Mouse (Mus musculus) right cerebral cortex, adult 2 months (tissue): ENCODE measurements at regions not wholly inside any gene's neighbourhood (a gene's known extent, or its start where the extent isn't known, plus 50 kb on each side); places are given as distances from the start of the nearest gene placed in this dataset.
A peak's percentile ranks its signal among the peaks of the same experiment; 100 is the strongest.

Experiments
- DNase-seq, 2 experiments: peaks; one replicate each; pipeline ENCODE4 v3.0.0; 2021 to 2022; ENCODE audit warnings: low spot score in 2 of 2

DNA sequence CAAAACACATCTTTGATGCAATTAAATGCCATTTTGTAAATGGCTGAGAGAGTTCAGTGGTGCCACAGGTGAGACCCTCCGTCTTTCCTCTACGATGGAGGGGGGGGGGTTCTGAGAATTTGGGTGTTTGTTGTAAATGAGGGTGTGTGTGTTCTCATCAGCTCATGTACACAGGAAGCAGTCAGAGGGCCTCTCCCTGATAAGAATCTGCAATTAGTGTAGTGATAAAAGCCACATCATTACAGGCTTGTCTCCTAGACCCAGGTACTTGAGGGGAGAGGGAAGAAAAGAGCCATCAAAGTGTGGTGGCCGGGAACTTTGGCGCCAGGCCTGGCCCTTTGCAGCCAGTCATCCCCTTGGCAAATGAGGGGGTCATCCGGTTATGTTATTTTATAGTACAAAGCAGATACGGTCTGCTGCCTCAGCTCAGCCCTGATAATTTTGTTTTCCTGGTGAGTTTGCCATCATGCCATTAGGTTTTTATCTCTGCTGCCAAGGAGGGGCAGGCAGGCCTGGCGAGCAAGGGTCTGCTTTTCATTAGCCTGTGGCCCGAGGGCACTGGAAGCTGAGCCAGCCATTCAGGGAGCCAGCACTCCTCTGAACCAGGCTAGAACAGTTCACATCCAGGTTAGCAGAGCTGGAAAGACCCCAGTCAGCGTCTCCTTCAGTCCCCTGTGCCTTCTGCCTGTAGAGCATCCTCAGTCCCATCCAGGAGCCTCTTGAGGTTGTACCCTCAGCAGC is 59.7 kb downstream of the H2al1j start:
- no peak for DNase-seq

GRCm38 (mm10) chrX:11388860-11389259 is 61.2 kb downstream of the H2al1j start:
- DNase-seq, result no peak

DNA sequence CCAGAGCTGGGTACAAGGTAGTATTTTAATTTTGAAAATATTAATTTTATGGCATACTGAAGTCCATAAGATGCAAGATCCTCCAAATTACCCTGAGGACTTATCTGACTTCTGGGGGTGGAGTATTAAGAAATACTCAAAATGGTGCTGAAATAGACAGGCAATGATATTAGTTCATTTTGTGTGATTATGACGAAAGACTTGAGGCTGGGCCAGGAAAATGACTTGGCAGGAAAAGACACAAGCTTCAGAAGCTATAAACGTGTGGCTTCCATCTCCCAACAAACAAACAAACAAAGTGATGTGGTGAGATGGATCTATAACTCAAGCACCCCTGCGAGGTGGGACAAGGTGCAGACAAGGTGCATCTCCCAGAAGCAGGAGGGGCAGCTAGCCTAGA is 72.8 kb downstream of the H2al1j start:
- DNase-seq, result no peak

- DNase-seq, result no peak
These were observed 76.7 kb downstream of the H2al1j start for GRCm38 (mm10) chrX:11404369-11404768.

GRCm38 (mm10) chrX:11412316-11412826 is 84.7 kb downstream of the H2al1j start:
- no peak for DNase-seq

DNA sequence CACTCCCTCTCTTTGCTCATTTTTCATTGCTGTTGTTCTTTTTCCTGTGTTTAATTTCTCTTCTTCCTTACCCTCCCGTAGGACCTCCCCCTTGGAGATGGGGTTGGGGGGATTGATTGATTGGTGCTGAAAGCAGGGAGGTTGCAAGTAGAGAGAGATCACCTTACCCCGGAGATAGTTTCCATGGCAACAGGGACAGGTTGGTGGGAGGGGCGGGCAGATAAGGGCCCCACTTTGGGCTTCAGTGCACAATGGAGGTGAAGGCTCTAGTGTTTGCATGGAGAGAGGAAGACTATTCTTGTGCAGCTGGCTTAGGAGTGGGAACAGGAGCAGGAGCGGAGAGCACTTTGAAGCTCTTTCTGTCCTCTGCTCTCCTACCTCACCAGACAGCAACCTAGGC is 88.0 kb downstream of the H2al1j start:
- no peak for DNase-seq

DNA sequence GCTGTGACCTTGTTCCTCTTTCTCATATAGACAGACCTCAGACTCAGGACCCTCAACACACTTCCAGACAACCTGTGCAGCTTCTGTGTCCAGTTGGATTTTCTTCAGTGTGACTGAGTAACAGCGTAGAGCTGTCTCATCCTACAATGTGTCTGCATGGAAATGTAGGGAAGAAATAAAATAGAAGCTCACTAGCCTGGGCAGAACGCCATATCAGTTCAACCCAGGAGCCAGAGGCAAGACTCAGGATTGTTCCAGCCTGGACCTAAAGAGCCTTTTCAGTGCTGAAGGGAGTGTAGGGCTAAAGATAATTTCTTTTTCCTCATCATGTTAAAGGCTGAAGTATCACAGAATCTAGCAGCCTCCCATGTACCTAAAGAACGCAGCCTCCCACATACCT is 88.9 kb downstream of the H2al1j start:
- no peak for DNase-seq

DNA sequence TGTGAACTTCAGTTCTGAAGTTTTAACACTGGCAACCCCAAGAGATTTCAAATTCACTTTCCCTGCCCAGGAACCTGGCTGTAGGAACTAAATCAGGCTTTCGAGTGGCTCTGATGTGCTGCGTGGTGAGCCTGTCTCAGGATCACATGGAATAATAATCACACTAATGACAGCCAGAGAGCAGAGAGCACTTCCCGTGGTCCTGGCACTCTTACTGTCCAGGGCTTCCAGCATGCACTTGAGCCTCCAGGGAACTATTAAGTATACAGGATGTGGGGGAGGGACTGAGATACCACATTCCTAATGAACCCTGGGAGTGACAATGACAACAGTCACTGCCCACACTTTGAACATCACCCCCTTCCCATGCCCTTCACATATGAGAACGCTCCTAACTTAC is 90.2 kb downstream of the H2al1j start:
- no peak for DNase-seq

GRCm38 (mm10) chrX:11418261-11418660 is 90.6 kb downstream of the H2al1j start:
- DNase-seq, result no peak

DNA sequence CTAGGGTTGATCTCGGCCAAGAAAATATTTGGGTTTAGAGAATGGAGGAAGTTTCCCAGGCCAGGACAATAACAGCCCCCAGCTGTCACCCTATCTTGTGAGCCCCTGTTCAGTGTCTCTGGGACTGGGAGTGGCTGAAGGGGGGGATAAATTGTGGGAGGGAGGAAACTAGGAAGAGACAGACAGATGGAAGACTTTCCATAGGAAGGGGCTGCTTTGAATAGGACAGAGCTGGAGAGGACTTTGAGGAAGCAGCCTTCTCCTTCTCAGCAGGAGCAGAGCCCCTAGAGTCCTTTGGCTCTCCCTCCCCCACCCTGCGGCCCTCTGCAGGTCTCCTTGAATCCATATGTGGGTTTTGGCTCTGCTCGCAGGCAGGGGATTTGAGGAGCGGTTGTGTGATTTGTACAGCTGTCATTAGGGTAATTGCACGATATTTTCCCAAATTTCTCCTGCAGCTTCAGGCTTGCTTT is 91.6 kb downstream of the H2al1j start:
- no peak for DNase-seq

- DNase-seq, result peak; percentile 21
These were observed 104.9 kb downstream of the H2al1j start for GRCm38 (mm10) chrX:11432403-11433004.

DNA sequence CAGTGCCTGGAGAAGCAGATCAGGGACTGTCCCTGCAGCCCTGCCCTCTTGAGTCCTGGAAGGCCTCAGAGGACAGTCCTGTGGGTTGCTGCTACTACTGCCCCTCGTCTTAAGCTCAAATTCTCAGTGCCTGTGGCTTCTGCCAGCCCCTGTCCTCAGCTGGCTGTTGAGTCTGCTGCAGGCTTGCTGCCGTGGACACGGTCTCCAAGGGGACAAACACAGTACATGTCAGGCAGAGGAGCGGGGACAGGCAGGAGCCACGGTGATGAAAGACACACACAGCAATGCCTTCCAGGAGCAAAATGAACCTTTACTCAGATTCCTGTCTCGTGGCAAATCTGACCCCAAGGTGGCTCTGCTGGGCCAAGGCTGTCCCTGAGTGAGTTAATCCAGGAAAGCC is 107.7 kb downstream of the H2al1j start:
- no peak for DNase-seq

DNA sequence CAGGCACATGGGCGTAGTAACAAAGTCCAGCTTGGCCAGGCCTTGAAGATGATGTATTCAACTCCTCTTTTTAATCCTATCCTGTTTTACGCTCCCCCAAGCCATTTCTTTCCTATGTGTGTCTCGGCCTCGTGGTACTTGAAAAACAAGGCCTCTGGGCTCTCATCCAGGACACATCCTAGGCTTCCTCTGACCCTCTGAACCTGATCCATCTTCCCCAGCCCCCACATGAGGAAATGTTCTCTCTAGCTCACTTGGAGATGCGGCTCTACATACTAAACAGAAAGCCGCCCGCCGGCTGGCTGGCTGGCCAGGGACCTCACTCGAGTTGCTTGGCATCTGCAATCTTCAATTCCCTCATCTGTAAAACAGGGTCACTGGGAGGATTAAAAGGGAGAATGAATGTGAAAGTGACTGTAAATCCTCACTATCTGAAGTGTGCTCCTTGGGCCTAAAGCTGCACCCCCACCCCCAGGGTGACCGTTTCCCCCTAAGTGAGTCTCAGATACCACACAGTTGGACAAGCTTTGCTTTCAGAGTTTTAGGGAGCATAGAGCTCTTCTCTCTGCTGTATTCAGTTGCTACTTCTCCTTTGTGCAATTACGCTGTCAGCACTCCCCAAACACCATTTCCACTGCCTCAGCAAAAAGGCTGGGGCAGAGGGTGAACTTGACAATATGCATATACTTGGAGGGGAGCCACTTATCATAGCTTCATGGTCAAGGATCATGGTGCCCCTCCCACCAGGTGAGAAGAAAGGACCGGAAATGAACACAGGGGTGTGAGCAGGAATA is 109.7 kb downstream of the H2al1j start:
- DNase-seq, result peak in 1 of 2 experiments; percentile 29

GRCm38 (mm10) chrX:11443543-11443942 is 115.9 kb downstream of the H2al1j start:
- DNase-seq, result no peak

DNA sequence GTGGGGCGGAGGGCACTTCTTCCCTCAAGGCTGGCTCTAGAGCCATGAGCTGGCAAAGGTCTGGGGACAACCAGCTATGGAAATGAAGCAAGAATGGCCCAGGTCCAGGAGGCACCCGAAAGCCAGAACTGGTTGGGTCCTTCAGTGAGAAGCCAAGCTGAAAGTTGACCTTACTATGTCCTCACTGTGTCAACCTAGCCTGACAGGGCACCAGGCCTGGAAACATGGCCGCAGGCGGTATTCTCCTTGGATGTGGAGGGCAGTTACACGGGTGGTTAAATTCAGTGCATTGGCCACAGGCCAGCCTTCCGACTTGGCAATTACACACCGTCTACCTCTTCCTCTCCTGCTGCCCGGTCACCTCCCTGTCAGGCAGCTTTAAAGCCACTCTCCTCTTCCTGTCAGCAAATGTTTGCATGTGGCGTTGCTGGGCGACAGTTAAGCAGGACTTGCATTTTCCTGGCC is 116.7 kb downstream of the H2al1j start:
- no peak for DNase-seq

GRCm38 (mm10) chrX:11448711-11449110 is 121.1 kb downstream of the H2al1j start:
- DNase-seq, result no peak

DNA sequence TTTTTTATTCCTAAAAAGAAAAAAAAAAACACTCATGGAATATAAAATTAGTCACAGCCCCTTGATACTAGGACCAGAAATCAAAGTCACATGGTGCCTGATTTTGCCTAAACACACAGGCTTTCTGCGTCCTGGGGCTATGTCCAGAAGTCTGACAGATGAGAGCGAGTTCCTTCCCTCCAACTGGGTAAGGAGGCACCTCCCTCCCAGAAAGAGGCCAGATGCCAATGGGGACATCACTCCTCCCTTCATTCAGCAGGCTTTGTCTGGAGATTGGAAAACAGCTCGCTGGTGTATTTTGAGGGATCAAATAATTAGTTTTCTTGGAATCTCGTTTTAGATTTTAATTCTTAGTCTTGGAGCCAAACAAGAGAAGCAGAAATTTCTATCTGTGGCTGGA is 130.9 kb downstream of the H2al1j start:
- no peak for DNase-seq

- DNase-seq, result no peak
These were observed 136.4 kb downstream of the H2al1j start for GRCm38 (mm10) chrX:11463955-11464511.

DNA sequence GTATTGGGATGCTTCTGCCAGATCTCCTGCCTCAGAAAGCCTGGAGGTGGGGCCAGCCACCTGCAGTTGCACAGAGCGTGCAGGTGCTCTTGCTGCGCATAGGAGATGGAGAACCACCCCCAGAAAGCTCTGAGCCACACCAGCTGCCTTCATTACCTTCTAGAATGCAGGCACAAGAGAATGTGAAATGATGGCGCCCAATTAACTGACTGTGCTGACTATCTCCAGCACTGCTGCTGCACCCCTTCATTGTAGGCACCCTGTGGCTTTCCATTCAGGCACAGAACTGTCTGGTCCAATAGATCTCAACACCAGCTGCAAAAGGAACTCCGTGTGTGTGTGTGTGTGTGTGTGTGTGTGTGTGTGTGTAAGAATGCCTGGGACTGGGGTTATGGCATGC is 138.6 kb downstream of the H2al1j start:
- no peak for DNase-seq

DNA sequence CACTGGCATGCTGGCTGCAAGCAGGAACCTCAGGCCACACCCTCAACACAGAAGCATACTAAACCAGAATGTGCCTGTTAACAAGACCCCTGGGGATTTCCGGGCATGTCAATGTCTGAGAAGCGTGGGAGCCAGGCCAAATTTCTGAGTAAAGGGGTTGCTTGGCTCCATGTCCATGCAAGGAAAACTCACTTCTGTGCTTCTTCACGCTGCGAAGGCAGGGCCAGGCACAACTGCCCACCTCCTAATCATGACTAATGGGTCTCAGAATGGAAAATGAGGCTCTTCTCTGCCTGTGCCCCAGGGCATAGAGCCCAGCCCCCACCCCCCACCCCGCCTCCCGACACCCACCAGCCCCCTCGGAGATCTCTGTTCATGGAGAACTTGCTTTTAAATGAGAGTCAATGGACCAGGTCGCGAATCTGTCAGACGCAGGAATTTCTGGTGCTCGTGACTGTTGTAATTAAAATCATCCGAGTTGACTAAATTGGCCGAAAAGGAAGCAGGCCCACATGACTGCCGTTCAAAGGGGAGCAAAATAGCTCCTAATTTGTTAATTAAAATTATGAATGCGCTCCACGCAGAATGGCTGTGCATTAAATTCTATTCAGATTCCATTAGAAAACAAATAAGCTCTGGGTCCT is 152.2 kb downstream of the H2al1j start:
- no peak for DNase-seq

- no peak for DNase-seq
These were observed 154.5 kb downstream of the H2al1j start for GRCm38 (mm10) chrX:11482141-11482540.

DNA sequence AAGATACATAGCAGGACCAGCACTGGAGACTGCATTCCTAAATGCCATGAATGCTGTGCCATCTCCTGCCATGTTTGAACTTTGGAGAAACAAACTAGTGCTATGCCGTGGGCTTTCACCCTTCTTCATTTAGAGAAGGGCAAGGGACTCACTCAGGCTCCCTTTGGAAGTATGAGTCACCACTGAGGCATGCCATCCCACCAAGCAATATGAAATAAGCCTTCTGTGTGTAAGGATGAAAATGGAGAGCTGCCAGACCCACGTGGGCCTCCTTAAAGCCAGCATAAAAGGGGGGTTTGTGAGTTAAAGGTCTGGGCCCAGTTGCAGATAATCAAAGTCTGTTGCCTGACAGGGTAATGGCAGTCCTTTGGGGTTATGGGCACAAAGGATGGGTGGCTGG is 159.0 kb downstream of the H2al1j start:
- no peak for DNase-seq
